Comparison of ENCODE assay signal across 10 mouse cellular contexts in genomic region chr4:83314261-83314793, GRCm38 (mm10). TPM values are rescaled to one million over a fixed set of nuclear protein-coding genes. Genes with fewer than 3 reads are reported as not detected.
A peak's percentile ranks its signal among the peaks of the same experiment; 100 is the strongest.
DNase-seq lines count a peak whose midpoint lies in the region; ATAC-seq and TF ChIP-seq lines count a peak whose summit lies in the region.
"Had no signal": no experiment of that assay in that cellular context is flagged by ENCODE, and none has a peak within 500 bp of the region (broad histone marks: within the 10 kb centered on the region; RNA-seq: fewer than 3 reads in every experiment).

No protein-coding gene starts in this region.

- 0 out of 2 replicates have a peak, but pooled peaks cover 8% of the 10 kb centered on the region for H3K4me1 ChIP-seq in liver, embryonic 11.5 days (replicated peaks; ENCODE audit: control insufficient read depth, insufficient read depth, low read length)
- peaks cover 12% of the 10 kb centered on the region for H3K4me1 ChIP-seq in liver, postnatal 0 days (ENCODE audit: insufficient read depth)
- peaks cover 15% of the 10 kb centered on the region for H3K4me1 ChIP-seq in thymus, adult 2 months (replicated peaks; ENCODE audit: control insufficient read depth, insufficient read depth, low read length)
- H3K4me1 ChIP-seq in lung, adult 2 months (ENCODE audit: control insufficient read depth, insufficient read depth, low read length), result peaks cover 14% of the 10 kb centered on the region

- peak overlapping the region; percentile 11; the same call in 1 of the 2 replicates for H3K27ac ChIP-seq in liver, embryonic 11.5 days (ENCODE audit: low read depth, low read length)
- H3K27ac ChIP-seq in liver, postnatal 0 days (ENCODE audit: low read depth), result peak overlapping the region; percentile 79
- peak overlapping the region; percentile 43; the same call in 1 of the 2 replicates for H3K27ac ChIP-seq in thymus, adult 2 months (ENCODE audit: control insufficient read depth, insufficient read depth, low read length)

- WGBS in liver, embryonic 11.5 days, result 72% methylated on average over 7 of the region's 7 CpGs
- 74% methylated on average over 7 of the region's 7 CpGs for whole genome bisulfite sequencing in liver, postnatal 0 days (ENCODE audit: insufficient replicate concordance)
- WGBS in thymus, adult 2 months, result 68% methylated on average over 7 of the region's 7 CpGs
- 60% methylated on average over 7 of the region's 7 CpGs for WGBS in lung, adult 2 months

- no peak; the same call in 1 of the 2 replicates for ATAC-seq in liver, embryonic 11.5 days (replicated peaks; ENCODE audit: low FRiP score)
- peak; percentile 55 for ATAC-seq in liver, postnatal 0 days
- ATAC-seq: forebrain, embryonic 16.5 days had no signal

- H3K36me3 ChIP-seq in liver, embryonic 11.5 days (ENCODE audit: control insufficient read depth, insufficient read depth, low read length), result no peaks in the 10 kb centered on the region
- no peaks in the 10 kb centered on the region for H3K36me3 ChIP-seq in liver, postnatal 0 days (replicated peaks; ENCODE audit: insufficient read depth, low read length)
- H3K36me3 ChIP-seq in thymus, adult 2 months (ENCODE audit: control insufficient read depth, insufficient read depth, low read length), result no peaks in the 10 kb centered on the region

- H3K4me2 ChIP-seq in liver, embryonic 11.5 days, result no peak overlapping the region; the same call in 1 of the 2 replicates
- 0 out of 2 replicates have a peak overlapping the region, but pooled peaks have one; percentile 71 for H3K4me2 ChIP-seq in liver, postnatal 0 days (ENCODE audit: low read depth, low read length)

- H3K9ac ChIP-seq in liver, embryonic 11.5 days (ENCODE audit: low read depth, low read length), result no peak overlapping the region
- no peak overlapping the region for H3K9ac ChIP-seq in liver, postnatal 0 days (replicated peaks)

- no peak for TF ChIP-seq CTCF in liver, postnatal 0 days (IDR thresholded peaks at IDR 0.05; ENCODE audit: low read depth)
- no peak for TF ChIP-seq CTCF in thymus, adult 2 months (IDR thresholded peaks at IDR 0.05; ENCODE audit: borderline replicate concordance, control insufficient read depth, extremely low read depth, insufficient read depth, low read length, poor library complexity)
- TF ChIP-seq CTCF in lung, adult 2 months (IDR thresholded peaks at IDR 0.05; ENCODE audit: insufficient read depth, low read length), result no peak

- no peak for TF ChIP-seq EP300 in liver, postnatal 0 days (IDR thresholded peaks at IDR 0.05; ENCODE audit: low read depth)

- no peak for TF ChIP-seq POLR2A in thymus, adult 2 months (IDR thresholded peaks at IDR 0.05; ENCODE audit: control insufficient read depth, extremely low read depth, insufficient read depth, low read length, poor library complexity)
- TF ChIP-seq POLR2A in lung, adult 2 months (IDR thresholded peaks at IDR 0.05; ENCODE audit: borderline replicate concordance, extremely low read depth, low read depth, low read length), result no peak

- no peak overlapping the region for H3K4me3 ChIP-seq in liver, embryonic 11.5 days (ENCODE audit: low read depth, low read length)
- H3K4me3 ChIP-seq in liver, postnatal 0 days (ENCODE audit: low read depth, low read length), result no peak overlapping the region
- no peak overlapping the region for H3K4me3 ChIP-seq in thymus, adult 2 months (ENCODE audit: control insufficient read depth, insufficient read depth, low read length)
- H3K4me3 ChIP-seq in lung, adult 2 months (replicated peaks; ENCODE audit: extremely low read depth, low read depth, low read length), result no peak overlapping the region

- H3K27me3 ChIP-seq in liver, embryonic 11.5 days (replicated peaks; ENCODE audit: control insufficient read depth, insufficient read depth, low read length), result no peaks in the 10 kb centered on the region
- H3K27me3 ChIP-seq in liver, postnatal 0 days (ENCODE audit: insufficient read depth, low read length), result no peaks in the 10 kb centered on the region
- H3K27me3 ChIP-seq in thymus, adult 2 months (ENCODE audit: control insufficient read depth, insufficient read depth, low read length), result no peaks in the 10 kb centered on the region

- no peak for DNase-seq in liver, embryonic 11.5 days (ENCODE audit: low spot score)
- no peak for DNase-seq in liver
- DNase-seq in T-cell, adult 2 months (ENCODE audit: low spot score), result peak; percentile 58
- DNase-seq in liver, postnatal 0 days, result peak; percentile 29
- DNase-seq in thymus, adult 2 months, result peak; percentile 45
- no peak for DNase-seq in lung, adult 2 months
- no peak for DNase-seq in left cerebral cortex, postnatal 10 days (ENCODE audit: extremely low spot score in 1 of 2, low spot score in 2 of 2)
- DNase-seq: cerebellum, postnatal 10 days; lung, embryonic 14.5 days had no signal

- intact Hi-C loops in left cerebral cortex, postnatal 10 days (cut with DNase I), result no loop called here

- no peaks in the 10 kb centered on the region for H3K9me3 ChIP-seq in liver, embryonic 11.5 days (ENCODE audit: control insufficient read depth, low read length)
- H3K9me3 ChIP-seq in liver, postnatal 0 days (ENCODE audit: low read length), result no peaks in the 10 kb centered on the region

RNA-seq across cellular contexts. Expression of gene Ttc39b, which starts 9.7 kb away (rescaled TPM):
- 5.1 and 5.6 TPM in 2 replicates for polyA plus RNA-seq in liver, embryonic 11.5 days (2014; fragmentation: Nextera tagmentation; extraction: Ambion mirVana)
- 2.2 and 3.0 TPM in 2 replicates for polyA plus RNA-seq in liver, postnatal 0 days (2015; fragmentation: Nextera tagmentation; extraction: Ambion mirVana)
- polyA plus RNA-seq in thymus, adult 2 months (2012; rRNA removed), result 1.7 and 2.5 TPM in 2 replicates
- polyA plus RNA-seq in lung, adult 2 months (2012; rRNA removed), result 4.0 and 7.1 TPM in 2 replicates
- total RNA-seq in left cerebral cortex, postnatal 10 days (2021), result 10 to 100 TPM; 27.5 to 29.6 TPM

Comparison
In these comparisons a context has a peak if more than half of its experiments do, and no peak if none do; other contexts are left out.
1. DNase-seq: peak in T-cell, adult 2 months (single experiment), liver, postnatal 0 days (single experiment) and thymus, adult 2 months (single experiment); none in liver, embryonic 11.5 days (single experiment), liver (single experiment), lung, adult 2 months (single experiment) and left cerebral cortex, postnatal 10 days (0 of 2).
2. H3K27ac ChIP-seq: peak in every context shown above with its lines; median percentile 79 in liver, postnatal 0 days; 43 in thymus, adult 2 months; 11 in liver, embryonic 11.5 days.